Mouse (Mus musculus) forebrain, postnatal 0 days (tissue): ENCODE results near the gene Zdhhc16. TPM values are rescaled to one million over a fixed set of nuclear protein-coding genes. Genes with fewer than 3 reads are reported as not detected.

Source experiments
- ATAC-seq: fragments of 200-750 bp; cut with Nextera tagmentation; 2 replicates; pipeline ENCODE4 v1.8.0; 2017; ENCODE audit warnings: mild to moderate bottlenecking, moderate library complexity
- DNase-seq: peaks from one replicate; pipeline ENCODE4 v3.0.0-alpha.2; 2015
- H3K27ac ChIP-seq: fragments of 300-500 bp; sonication (generic); 2 replicates; pipeline ENCODE4 v1.5.1; 2014; ENCODE audit warnings: low read depth, mild to moderate bottlenecking, antibody characterized with exemption, low read length, moderate library complexity, mixed read lengths
- H3K27me3 ChIP-seq: fragments of 300-500 bp; sonication (generic); 2 replicates; pipeline ENCODE4 v1.6.1; 2014; ENCODE audit warnings: mild to moderate bottlenecking, low read length, mixed read lengths; ENCODE audit not compliant: insufficient read depth
- H3K36me3 ChIP-seq: fragments of 300-500 bp; sonication (generic); 2 replicates; pipeline ENCODE4 v1.6.1; 2014; ENCODE audit warnings: mild to moderate bottlenecking, moderate library complexity; ENCODE audit not compliant: insufficient read depth
- H3K4me1 ChIP-seq: fragments of 300-500 bp; sonication (generic); 2 replicates; pipeline ENCODE4 v1.6.1; 2014; ENCODE audit warnings: antibody characterized with exemption; ENCODE audit not compliant: insufficient read depth
- H3K4me2 ChIP-seq: fragments of 300-500 bp; sonication (generic); 2 replicates; pipeline ENCODE4 v1.6.1; 2014; ENCODE audit warnings: low read depth, mild to moderate bottlenecking, moderate library complexity
- H3K4me3 ChIP-seq: fragments of 300-500 bp; sonication (generic); 2 replicates; pipeline ENCODE4 v1.5.1; 2014; ENCODE audit warnings: low read depth, low read length, mixed read lengths
- H3K9ac ChIP-seq: fragments of 300-500 bp; sonication (generic); 2 replicates; pipeline ENCODE4 v1.6.1; 2014; ENCODE audit warnings: mild to moderate bottlenecking
- H3K9me3 ChIP-seq: fragments of 300-500 bp; sonication (generic); 2 replicates; pipeline ENCODE4 v1.6.1; 2016; ENCODE audit warnings: low read length
- CTCF ChIP-seq: sonication (generic); IDR thresholded peaks from 2 replicates; pipeline ENCODE4 v1.5.1; 2016; ENCODE audit warnings: antibody characterized with exemption, control low read depth, low read depth
- WGBS: fragments of 180-500 bp; shearing (Covaris S2); extraction: QIAGEN DNeasy Blood & Tissue Kit; methylation state at CpG from one replicate; pipeline ENCODE4 v1.1.7; 2014; 5-methylcytosine and 5-hydroxymethylcytosine counted together
- polyA plus RNA-seq: library from polyadenylated mRNA; unstranded; fragments of >200 nt; fragmentation: Nextera tagmentation; extraction: Ambion mirVana; gene quantifications from 2 replicates; pipeline ENCODE4 v1.2.1, GENCODE M21; 2015
- total RNA-seq: library from RNA; depleted of rRNA; stranded (reverse); fragments of >200 nt; gene quantifications from 2 replicates; pipeline ENCODE4 v1.2.3, GENCODE M21; 2014; rRNA removed

Gene Zdhhc16
- total RNA-seq (53.3 and 58.6 TPM in 2 replicates), polyA plus RNA-seq (96.8 and 97.4 TPM in 2 replicates)

- Histone ChIP-seq H3K9me3 (no peaks in the 10 kb centered on the region), H3K27me3 (no peaks in the 10 kb centered on the region), H3K9ac (peak within 1 kb of the TSS; percentile 72), H3K4me3 (peak within 1 kb of the TSS; percentile 77), H3K36me3 (peaks cover 19% of the 10 kb centered on the region), H3K4me1 (peaks cover 10% of the 10 kb centered on the region; the same call in 1 of the 2 replicates), H3K4me2 (peak within 1 kb of the TSS; percentile 84), H3K27ac (peak within 1 kb of the TSS; percentile 82)
- DNase-seq (peak; percentile 99), ATAC-seq (peak; percentile 100)
- under 1% methylated on average over 47 of the region's 47 CpGs for WGBS
- TF ChIP-seq CTCF = 0 out of 2 replicates have a peak, but pooled peaks have one; percentile 1
These were observed at the start of gene Zdhhc16, which contains the start of gene Exosc1 for GRCm38 (mm10) chr19:41933179-41934086. Gene Zdhhc16 (plus strand): TSS chr19:41933480. Gene Exosc1 (minus strand): TSS chr19:41933423.

- no peak overlapping the region for H3K4me3 ChIP-seq
- no peak for ATAC-seq
- H3K27ac ChIP-seq = no peak overlapping the region
- peaks cover 84% of the 10 kb centered on the region for H3K36me3 ChIP-seq
- 97% methylated on average over 9 of the region's 9 CpGs for WGBS
- no peaks in the 10 kb centered on the region for H3K4me1 ChIP-seq
- no peaks in the 10 kb centered on the region for H3K9me3 ChIP-seq
- H3K9ac ChIP-seq = no peak overlapping the region
- no peak overlapping the region for H3K4me2 ChIP-seq
- H3K27me3 ChIP-seq = no peaks in the 10 kb centered on the region
- DNase-seq = no peak
- no peak for TF ChIP-seq CTCF
These were observed 49.4 kb upstream of the Zdhhc16 start for GRCm38 (mm10) chr19:41883882-41884281.

- no peak for ATAC-seq
- no peak overlapping the region for H3K4me3 ChIP-seq
- no peaks in the 10 kb centered on the region for H3K9me3 ChIP-seq
- no peak overlapping the region for H3K4me2 ChIP-seq
- peaks cover 77% of the 10 kb centered on the region for H3K36me3 ChIP-seq
- DNase-seq = no peak
- no peak overlapping the region for H3K27ac ChIP-seq
- no peak overlapping the region for H3K9ac ChIP-seq
- no peak for TF ChIP-seq CTCF
- H3K4me1 ChIP-seq = no peaks in the 10 kb centered on the region
- H3K27me3 ChIP-seq = no peaks in the 10 kb centered on the region
These were observed 45.1 kb upstream of the Zdhhc16 start for GRCm38 (mm10) chr19:41888191-41888590.

GRCm38 (mm10) chr19:41894959-41895358 is 38.3 kb upstream of the Zdhhc16 start:
- no peaks in the 10 kb centered on the region for H3K9me3 ChIP-seq
- TF ChIP-seq CTCF = no peak
- peak overlapping the region; percentile 69 for H3K4me3 ChIP-seq
- DNase-seq (no peak), ATAC-seq (no peak)
- 52% methylated on average over 7 of the region's 7 CpGs for WGBS
- no peak overlapping the region for H3K9ac ChIP-seq
- peak overlapping the region; percentile 88 for H3K4me2 ChIP-seq
- no peaks in the 10 kb centered on the region for H3K27me3 ChIP-seq
- peaks cover 6% of the 10 kb centered on the region; the same call in 1 of the 2 replicates for H3K4me1 ChIP-seq
- H3K36me3 ChIP-seq = peaks cover 14% of the 10 kb centered on the region
- H3K27ac ChIP-seq = no peak overlapping the region

- Histone ChIP-seq H3K36me3 (peaks cover 7% of the 10 kb centered on the region), H3K27ac (0 out of 2 replicates have a peak within 1 kb of the TSS, but pooled peaks have one; percentile 46), H3K4me1 (peaks cover 6% of the 10 kb centered on the region; the same call in 1 of the 2 replicates), H3K4me3 (peak within 1 kb of the TSS; percentile 69), H3K9me3 (no peaks in the 10 kb centered on the region), H3K27me3 (no peaks in the 10 kb centered on the region), H3K4me2 (peak within 1 kb of the TSS; percentile 88), H3K9ac (peak within 1 kb of the TSS; percentile 56)
- 3% methylated on average over 46 of the region's 46 CpGs for WGBS
- TF ChIP-seq CTCF = no peak
- DNase-seq (peak; percentile 94), ATAC-seq (peak; percentile 99)
These were observed 37.6 kb upstream of the Zdhhc16 start, which contains the start of gene Rrp12 for GRCm38 (mm10) chr19:41895460-41896318. Gene Rrp12 (minus strand): TSS chr19:41896173.

GRCm38 (mm10) chr19:41896319-41896711 is 37.0 kb upstream of the Zdhhc16 start:
- Histone ChIP-seq H3K4me1 (peaks cover 6% of the 10 kb centered on the region; the same call in 1 of the 2 replicates), H3K4me3 (peak overlapping the region; percentile 69), H3K27ac (no peak overlapping the region), H3K9me3 (no peaks in the 10 kb centered on the region), H3K9ac (peak overlapping the region; percentile 35; the same call in 1 of the 2 replicates), H3K36me3 (peaks cover under 1% of the 10 kb centered on the region; the same call in 1 of the 2 replicates), H3K4me2 (peak overlapping the region; percentile 88), H3K27me3 (no peaks in the 10 kb centered on the region)
- 15% methylated on average over 18 of the region's 18 CpGs for whole genome bisulfite sequencing
- DNase-seq (no peak), ATAC-seq (peak; percentile 40)
- no peak for TF ChIP-seq CTCF
